Mouse (Mus musculus): ENCODE data around the gene Mrpl44. TPM values are rescaled to one million over a fixed set of nuclear protein-coding genes. Genes with fewer than 3 reads are reported as not detected.

Mrpl44 gene
- total and polyA plus RNA-seq, 2 experiments from 2014 or later: 49.6 to 57.2 TPM

DNA sequence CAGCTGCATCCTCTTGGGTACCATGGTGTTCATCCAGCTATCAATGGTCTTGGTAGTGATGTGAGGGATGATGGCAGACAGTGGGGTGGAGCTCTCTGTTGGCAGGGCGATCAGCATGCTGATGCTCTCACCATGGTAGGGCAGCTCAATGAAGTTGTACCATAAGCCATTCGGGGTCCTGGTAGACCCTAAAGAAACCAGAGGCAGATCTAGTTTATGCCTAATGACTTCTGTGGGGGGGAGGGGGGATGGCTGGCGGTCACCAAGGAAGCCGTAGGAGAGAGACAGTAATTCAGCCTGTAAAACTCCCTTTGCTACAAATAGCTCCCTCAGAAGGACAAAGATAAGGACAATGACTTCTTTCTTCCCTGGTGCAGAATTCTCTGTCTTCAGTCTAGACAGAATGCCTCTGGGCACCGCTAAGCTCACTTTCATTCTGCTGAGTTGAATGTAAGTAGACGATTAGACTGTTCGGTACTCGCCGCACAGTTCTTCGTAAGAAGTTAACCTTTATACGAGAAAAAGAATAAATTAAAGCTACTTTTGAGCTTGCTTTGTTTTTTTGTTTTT, 27.1 kb downstream of the Mrpl44 start:
- Histone ChIP-seq H3K9me3 (replicated peaks; ENCODE audit: control insufficient read depth, low read length) (no peaks in the 10 kb centered on the region), H3K27me3 (ENCODE audit: control insufficient read depth, insufficient read depth, low read length) (no peaks in the 10 kb centered on the region), H3K9ac (replicated peaks; ENCODE audit: low read depth, low read length) (no peak overlapping the region), H3K36me3 (replicated peaks; ENCODE audit: control insufficient read depth, insufficient read depth, low read length) (no peaks in the 10 kb centered on the region), H3K4me1 (ENCODE audit: control insufficient read depth, insufficient read depth) (no peaks in the 10 kb centered on the region), H3K27ac (ENCODE audit: low read depth) (no peak overlapping the region), H3K4me3 (ENCODE audit: low read depth, low read length) (no peak overlapping the region), H3K4me2 (ENCODE audit: low read depth, low read length) (no peak overlapping the region)
- 69% methylated on average over 11 of the region's 11 CpGs for WGBS
- ATAC-seq (ENCODE audit: insufficient read depth, low read depth): no peak
- DNase-seq (ENCODE audit: low spot score): no peak
- TF ChIP-seq CTCF (IDR thresholded peaks at IDR 0.05; ENCODE audit: low read depth) (no peak), EP300 (IDR thresholded peaks at IDR 0.05; ENCODE audit: low read depth) (no peak)

DNA sequence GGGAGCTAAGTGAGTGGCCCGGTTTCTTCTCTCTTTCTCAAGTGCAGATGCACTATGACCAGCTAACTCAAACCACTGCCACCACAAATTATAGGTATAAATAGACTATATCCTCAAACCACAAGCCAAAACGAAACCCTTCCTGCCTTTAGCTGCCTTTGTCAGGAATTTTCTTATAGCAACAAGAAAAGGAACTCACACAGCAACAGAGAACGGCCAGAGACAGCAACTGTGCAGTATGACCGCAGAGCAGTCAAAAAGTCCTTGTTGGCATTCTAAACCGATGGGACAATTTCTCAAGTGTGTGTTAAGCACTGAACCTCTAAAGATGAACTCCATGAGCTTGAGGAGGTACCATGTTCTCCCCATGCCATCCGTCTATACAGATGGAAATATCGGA, 27.8 kb downstream of the Mrpl44 start:
- Histone ChIP-seq H3K27me3 (ENCODE audit: control insufficient read depth, insufficient read depth, low read length) (no peaks in the 10 kb centered on the region), H3K9me3 (replicated peaks; ENCODE audit: control insufficient read depth, low read length) (no peaks in the 10 kb centered on the region), H3K4me2 (ENCODE audit: low read depth, low read length) (no peak overlapping the region), H3K9ac (replicated peaks; ENCODE audit: low read depth, low read length) (no peak overlapping the region), H3K36me3 (replicated peaks; ENCODE audit: control insufficient read depth, insufficient read depth, low read length) (no peaks in the 10 kb centered on the region), H3K27ac (ENCODE audit: low read depth) (no peak overlapping the region), H3K4me3 (ENCODE audit: low read depth, low read length) (no peak overlapping the region), H3K4me1 (ENCODE audit: control insufficient read depth, insufficient read depth) (no peaks in the 10 kb centered on the region)
- TF ChIP-seq EP300 (IDR thresholded peaks at IDR 0.05; ENCODE audit: low read depth) (no peak), CTCF (IDR thresholded peaks at IDR 0.05; ENCODE audit: low read depth) (no peak)
- ATAC-seq (ENCODE audit: insufficient read depth, low read depth) (no peak), DNase-seq (ENCODE audit: low spot score) (no peak)
- 81% methylated on average over 7 of the region's 7 CpGs for WGBS

DNA sequence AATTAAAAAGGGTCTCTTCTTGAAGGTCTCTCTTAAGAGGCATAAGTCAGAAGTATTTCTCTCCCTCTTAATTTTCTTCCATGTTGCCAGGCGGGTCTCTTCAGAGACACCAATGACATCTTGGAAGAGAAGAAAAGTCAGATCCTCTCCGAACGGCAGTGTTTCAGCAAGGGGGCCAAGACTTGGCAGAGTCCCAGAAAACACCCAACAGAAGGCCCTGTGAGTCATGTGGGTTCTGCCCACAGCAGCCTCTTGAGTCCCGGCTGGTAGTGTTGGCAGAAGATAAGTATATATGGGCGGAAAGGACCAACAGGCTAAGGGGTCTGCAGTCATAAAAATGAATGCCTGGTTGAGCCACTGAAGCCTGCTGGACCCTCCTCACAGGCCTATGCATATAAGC, 31.0 kb downstream of the Mrpl44 start:
- 29% methylated on average over 5 of the region's 5 CpGs for WGBS
- H3K9me3 ChIP-seq (replicated peaks; ENCODE audit: control insufficient read depth, low read length): no peaks in the 10 kb centered on the region
- H3K4me1 ChIP-seq (ENCODE audit: control insufficient read depth, insufficient read depth): no peaks in the 10 kb centered on the region
- no peak for TF ChIP-seq CTCF (IDR thresholded peaks at IDR 0.05; ENCODE audit: low read depth)
- TF ChIP-seq EP300 (IDR thresholded peaks at IDR 0.05; ENCODE audit: low read depth): no peak
- H3K4me3 ChIP-seq (ENCODE audit: low read depth, low read length): no peak overlapping the region
- no peak for ATAC-seq (ENCODE audit: insufficient read depth, low read depth)
- H3K27me3 ChIP-seq (ENCODE audit: control insufficient read depth, insufficient read depth, low read length): no peaks in the 10 kb centered on the region
- H3K9ac ChIP-seq (replicated peaks; ENCODE audit: low read depth, low read length): no peak overlapping the region
- no peak overlapping the region for H3K27ac ChIP-seq (ENCODE audit: low read depth)
- no peak for DNase-seq (ENCODE audit: low spot score)
- no peaks in the 10 kb centered on the region for H3K36me3 ChIP-seq (replicated peaks; ENCODE audit: control insufficient read depth, insufficient read depth, low read length)
- no peak overlapping the region for H3K4me2 ChIP-seq (ENCODE audit: low read depth, low read length)

DNA sequence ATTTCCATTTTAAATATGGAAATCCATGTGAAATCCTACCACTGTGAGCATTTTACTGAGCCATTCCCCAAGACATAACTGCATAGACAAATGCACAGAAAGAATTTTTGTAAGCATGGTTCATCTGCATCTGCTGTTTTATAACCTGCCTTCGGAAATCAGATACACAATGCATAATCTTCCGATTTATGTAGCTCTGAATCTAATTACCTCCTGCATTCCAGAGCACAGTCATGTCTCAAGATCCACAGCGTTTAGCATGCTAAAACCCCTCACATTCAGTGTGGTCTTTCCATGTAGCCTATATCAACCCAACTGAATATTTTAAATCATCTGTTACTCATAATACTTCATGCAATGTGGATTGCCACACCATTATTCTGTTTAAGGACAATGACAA, 33.6 kb downstream of the Mrpl44 start:
- no peak overlapping the region for H3K4me2 ChIP-seq (ENCODE audit: low read depth, low read length)
- no peaks in the 10 kb centered on the region for H3K9me3 ChIP-seq (replicated peaks; ENCODE audit: control insufficient read depth, low read length)
- no peaks in the 10 kb centered on the region for H3K36me3 ChIP-seq (replicated peaks; ENCODE audit: control insufficient read depth, insufficient read depth, low read length)
- no peaks in the 10 kb centered on the region for H3K27me3 ChIP-seq (ENCODE audit: control insufficient read depth, insufficient read depth, low read length)
- 74% methylated on average over 3 of the region's 3 CpGs for WGBS
- no peak overlapping the region for H3K27ac ChIP-seq (ENCODE audit: low read depth)
- no peak overlapping the region for H3K4me3 ChIP-seq (ENCODE audit: low read depth, low read length)
- TF ChIP-seq CTCF (IDR thresholded peaks at IDR 0.05; ENCODE audit: low read depth) (no peak), EP300 (IDR thresholded peaks at IDR 0.05; ENCODE audit: low read depth) (no peak)
- no peak for ATAC-seq (ENCODE audit: insufficient read depth, low read depth)
- no peak for DNase-seq (ENCODE audit: low spot score)
- no peak overlapping the region for H3K9ac ChIP-seq (replicated peaks; ENCODE audit: low read depth, low read length)
- no peaks in the 10 kb centered on the region for H3K4me1 ChIP-seq (ENCODE audit: control insufficient read depth, insufficient read depth)

DNA sequence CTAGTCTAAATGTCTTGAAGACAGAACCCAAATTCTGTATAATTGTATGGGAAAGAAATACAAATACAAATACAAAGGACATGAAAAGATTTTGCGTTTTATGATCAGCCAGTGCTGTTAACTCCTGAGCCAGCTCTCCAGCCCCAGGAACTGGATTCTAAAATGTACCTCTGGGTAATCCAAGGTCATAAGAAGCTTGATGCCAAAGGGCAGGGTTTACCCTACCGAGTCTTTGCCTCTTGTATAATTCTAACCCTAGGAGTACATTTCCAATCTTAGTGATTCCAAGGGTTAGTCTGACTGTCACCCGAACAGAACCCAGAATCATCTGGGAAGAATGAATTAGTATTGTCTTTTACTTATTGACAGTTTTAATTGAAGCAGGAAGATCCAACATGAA, 39.6 kb downstream of the Mrpl44 start:
- no peak overlapping the region for H3K9ac ChIP-seq (replicated peaks; ENCODE audit: low read depth, low read length)
- 86% methylated on average over 3 of the region's 3 CpGs for WGBS
- ATAC-seq (ENCODE audit: insufficient read depth, low read depth): no peak
- H3K9me3 ChIP-seq (replicated peaks; ENCODE audit: control insufficient read depth, low read length): no peaks in the 10 kb centered on the region
- H3K4me2 ChIP-seq (ENCODE audit: low read depth, low read length): no peak overlapping the region
- no peak overlapping the region for H3K27ac ChIP-seq (ENCODE audit: low read depth)
- H3K4me3 ChIP-seq (ENCODE audit: low read depth, low read length): no peak overlapping the region
- no peak for DNase-seq (ENCODE audit: low spot score)
- H3K4me1 ChIP-seq (ENCODE audit: control insufficient read depth, insufficient read depth): no peaks in the 10 kb centered on the region
- H3K27me3 ChIP-seq (ENCODE audit: control insufficient read depth, insufficient read depth, low read length): no peaks in the 10 kb centered on the region
- no peaks in the 10 kb centered on the region for H3K36me3 ChIP-seq (replicated peaks; ENCODE audit: control insufficient read depth, insufficient read depth, low read length)
- TF ChIP-seq CTCF (IDR thresholded peaks at IDR 0.05; ENCODE audit: low read depth) (no peak), EP300 (IDR thresholded peaks at IDR 0.05; ENCODE audit: low read depth) (no peak)

DNA sequence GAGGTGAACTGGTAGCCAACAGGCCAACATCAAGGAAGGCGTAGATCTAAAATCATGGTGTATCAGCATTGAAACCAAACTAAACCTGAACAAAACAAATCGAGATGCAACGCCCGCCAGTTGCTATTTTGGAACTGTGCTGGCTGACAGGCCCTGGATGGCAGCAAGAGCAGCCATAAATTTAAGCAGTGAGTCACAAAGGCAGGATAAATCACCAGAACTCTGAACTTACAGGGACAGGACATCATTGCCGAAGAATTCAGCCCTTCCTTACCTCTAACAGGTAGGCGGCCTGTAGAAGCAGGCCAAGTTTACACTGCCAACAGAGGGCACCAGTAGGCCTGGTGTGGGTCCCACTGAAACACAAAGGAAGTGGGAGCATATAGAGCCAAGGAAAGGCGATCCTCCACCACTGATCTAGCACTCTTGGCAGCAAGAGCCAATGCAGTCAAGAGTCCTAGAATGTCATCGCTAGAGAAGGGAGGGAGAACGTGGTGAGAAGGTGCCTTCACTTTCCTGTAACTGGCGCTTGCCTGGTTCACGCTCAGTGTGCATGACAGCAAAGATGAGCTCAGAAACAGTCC, 43.6 kb downstream of the Mrpl44 start:
- 62% methylated on average over 11 of the region's 11 CpGs for WGBS
- Histone ChIP-seq H3K27me3 (ENCODE audit: control insufficient read depth, insufficient read depth, low read length) (no peaks in the 10 kb centered on the region), H3K4me2 (ENCODE audit: low read depth, low read length) (no peak overlapping the region), H3K9me3 (replicated peaks; ENCODE audit: control insufficient read depth, low read length) (no peaks in the 10 kb centered on the region), H3K4me1 (ENCODE audit: control insufficient read depth, insufficient read depth) (no peaks in the 10 kb centered on the region), H3K9ac (replicated peaks; ENCODE audit: low read depth, low read length) (no peak overlapping the region), H3K36me3 (replicated peaks; ENCODE audit: control insufficient read depth, insufficient read depth, low read length) (no peaks in the 10 kb centered on the region), H3K4me3 (ENCODE audit: low read depth, low read length) (no peak overlapping the region), H3K27ac (ENCODE audit: low read depth) (no peak overlapping the region)
- no peak for ATAC-seq (ENCODE audit: insufficient read depth, low read depth)
- DNase-seq (ENCODE audit: low spot score): no peak
- no peak for TF ChIP-seq EP300 (IDR thresholded peaks at IDR 0.05; ENCODE audit: low read depth)
- TF ChIP-seq CTCF (IDR thresholded peaks at IDR 0.05; ENCODE audit: low read depth): peak; percentile 43
